Mouse (Mus musculus) myocyte (in vitro differentiated cells): ENCODE data around the gene Olfr67. TPM values are rescaled to one million over a fixed set of nuclear protein-coding genes. Genes with fewer than 3 reads are reported as not detected.
"Not testable (repeated sequence)": the region's sequence is repeated elsewhere in the genome, so short reads cannot be mapped to it uniquely, and the experiment has no call there.

ENCODE experiments used
- H3K27me3 ChIP-seq: one replicate; pipeline ENCODE4 v1.6.1; 2011; ENCODE audit not compliant: control insufficient read depth, insufficient read depth, insufficient read length
- H3K36me3 ChIP-seq: one replicate; pipeline ENCODE4 v1.6.1; 2011; ENCODE audit not compliant: control insufficient read depth, insufficient read depth
- H3K4me2 ChIP-seq: one replicate; pipeline ENCODE4 v1.6.1; 2011; ENCODE audit warnings: low read depth, control low read depth
- H3K4me3 ChIP-seq: one replicate; pipeline ENCODE4 v1.5.1; 2011; ENCODE audit warnings: mild to moderate bottlenecking, control low read depth, moderate library complexity
- H3K79me2 ChIP-seq: one replicate; pipeline ENCODE4 v1.6.1; 2011; ENCODE audit not compliant: control insufficient read depth, insufficient read depth
- H3ac ChIP-seq: one replicate; pipeline ENCODE4 v1.6.1; 2011; ENCODE audit not compliant: control insufficient read depth, insufficient read length
- CEBPB ChIP-seq: IDR thresholded peaks from 2 replicates; pipeline ENCODE4 v1.6.1; 2011; ENCODE audit warnings: mild to moderate bottlenecking, moderate library complexity; ENCODE audit not compliant: poor library complexity, insufficient read depth, severe bottlenecking
- E2F4 ChIP-seq: IDR thresholded peaks from one replicate; pipeline ENCODE4 v1.6.1; 2011; ENCODE audit warnings: mild to moderate bottlenecking, control low read depth, moderate library complexity; ENCODE audit not compliant: insufficient read depth
- MAX ChIP-seq: IDR thresholded peaks from one replicate; pipeline ENCODE4 v1.6.1; 2011; ENCODE audit warnings: low read depth, mild to moderate bottlenecking, control low read depth
- MYOD1 ChIP-seq, 3 experiments: IDR thresholded peaks; one replicate each; pipeline ENCODE4 v1.6.1; 2011; ENCODE audit warnings: control low read depth in 2 of 3, low read depth in 2 of 3, mild to moderate bottlenecking in 2 of 3, moderate library complexity in 1 of 3; ENCODE audit not compliant: insufficient read length in 2 of 3, control insufficient read depth in 1 of 3
- MYOG ChIP-seq, 3 experiments: IDR thresholded peaks; one replicate each; pipeline ENCODE4 v1.6.1; 2011; ENCODE audit warnings: control low read depth in 2 of 3, low read depth in 2 of 3, mild to moderate bottlenecking in 2 of 3; ENCODE audit not compliant: insufficient read length in 2 of 3, control insufficient read depth in 1 of 3, insufficient read depth in 1 of 3
- POLR2A ChIP-seq: IDR thresholded peaks from one replicate; pipeline ENCODE4 v1.6.1; 2011; ENCODE audit warnings: low read depth, mild to moderate bottlenecking, control low read depth, moderate library complexity; ENCODE audit not compliant: insufficient read length
- POLR2AphosphoS2 ChIP-seq: IDR thresholded peaks from one replicate; pipeline ENCODE4 v1.6.1; 2011; ENCODE audit warnings: low read depth, control low read depth; ENCODE audit not compliant: insufficient read length
- REST ChIP-seq: IDR thresholded peaks from one replicate; pipeline ENCODE4 v1.6.1; 2011; ENCODE audit warnings: mild to moderate bottlenecking, control low read depth, moderate library complexity; ENCODE audit not compliant: insufficient read depth, insufficient read length
- SRF ChIP-seq: IDR thresholded peaks from one replicate; pipeline ENCODE4 v1.6.1; 2011; ENCODE audit warnings: low read depth; ENCODE audit not compliant: control insufficient read depth, insufficient read length
- TCF12 ChIP-seq: IDR thresholded peaks from one replicate; pipeline ENCODE4 v1.6.1; 2011; ENCODE audit warnings: mild to moderate bottlenecking, control low read depth; ENCODE audit not compliant: poor library complexity, insufficient read depth, severe bottlenecking
- TCF3 ChIP-seq: IDR thresholded peaks from one replicate; pipeline ENCODE4 v1.6.1; 2011; ENCODE audit warnings: low read depth, control low read depth; ENCODE audit not compliant: insufficient read length
- USF1 ChIP-seq: IDR thresholded peaks from one replicate; pipeline ENCODE4 v1.6.1; 2011; ENCODE audit warnings: low read depth, mild to moderate bottlenecking, control low read depth, moderate library complexity
- polyA plus RNA-seq: library from polyadenylated mRNA; unstranded; fragments of >200 nt; fragmentation: generic; extraction: Trizol; gene quantifications from one replicate; pipeline ENCODE4 v1.2.1, GENCODE M21; 2012; ENCODE audit warnings: missing spikeins

Olfr67 gene
- not detected for polyA plus RNA-seq

DNA sequence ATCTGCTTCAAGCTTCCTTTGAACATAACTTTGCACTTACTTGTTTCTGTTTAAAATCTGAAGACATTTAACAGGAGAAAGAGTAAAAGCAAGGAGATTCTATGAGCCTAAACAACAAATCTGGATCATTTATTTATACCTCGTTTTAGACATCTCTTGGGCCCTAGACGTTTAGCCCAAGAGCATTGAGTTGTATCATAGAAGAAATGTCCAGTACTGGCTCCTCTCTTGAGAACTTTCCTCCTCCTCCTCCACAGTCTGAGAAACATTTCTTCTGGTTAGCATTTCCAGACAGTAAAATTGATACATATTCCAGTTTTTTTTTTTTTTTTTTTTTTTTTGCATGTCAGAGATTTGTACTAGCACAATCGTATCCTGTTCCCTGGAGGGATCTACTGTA lies at the start of gene Olfr67:
Olfr67 (minus strand) TSS at position 101 of the 400 bp plus-strand sequence.
- no peak within 1 kb of the TSS for H3K4me3 ChIP-seq
- H3K36me3 ChIP-seq = no peaks in the 10 kb centered on the region
- no peak within 1 kb of the TSS for H3K4me2 ChIP-seq
- H3K79me2 ChIP-seq = no peaks in the 10 kb centered on the region
- TF ChIP-seq MYOD1 (IDR thresholded peaks at IDR 0.05; ENCODE audit: control insufficient read depth in 1 of 3, insufficient read length in 2 of 3, low read depth in 2 of 3) (no peak), USF1 (no peak), TCF12 (no peak), MYOG (IDR thresholded peaks at IDR 0.05; ENCODE audit: control insufficient read depth in 1 of 3, insufficient read depth in 1 of 3, insufficient read length in 2 of 3, low read depth in 2 of 3) (no peak), POLR2A (no peak), REST (no peak), CEBPB (no peak), SRF (no peak), E2F4 (no peak), MAX (no peak), TCF3 (no peak), POLR2AphosphoS2 (no peak)
- H3ac ChIP-seq = no peak within 1 kb of the TSS
- no peaks in the 10 kb centered on the region for H3K27me3 ChIP-seq

DNA sequence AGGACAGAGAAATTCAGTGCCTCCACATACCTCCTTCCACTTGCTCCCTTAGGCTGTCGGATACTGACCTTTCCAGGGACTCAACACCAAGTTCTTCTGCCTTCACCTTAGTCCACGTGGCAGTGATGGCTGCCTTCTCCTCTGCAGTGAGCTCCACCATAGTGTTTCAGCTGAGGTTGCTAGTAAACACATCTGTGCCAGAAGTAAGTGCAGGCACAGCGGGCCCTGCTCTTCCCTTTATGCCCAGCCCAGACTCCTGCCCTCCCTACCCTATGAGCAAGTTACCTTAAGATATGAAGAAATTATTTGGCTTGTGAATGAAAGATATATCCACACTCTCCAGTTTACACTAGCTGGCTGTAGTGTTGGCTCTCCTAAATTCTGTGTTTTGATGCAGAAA lies 48.6 kb upstream of the Olfr67 start, which contains the start of gene Hbb-bh2:
Hbb-bh2 (minus strand) TSS at position 253 of the 400 bp plus-strand sequence.
- Histone ChIP-seq H3ac (no peak within 1 kb of the TSS), H3K27me3 (no peaks in the 10 kb centered on the region), H3K4me2 (no peak within 1 kb of the TSS), H3K79me2 (no peaks in the 10 kb centered on the region), H3K36me3 (no peaks in the 10 kb centered on the region), H3K4me3 (no peak within 1 kb of the TSS)
- TF ChIP-seq MYOD1 (IDR thresholded peaks at IDR 0.05; ENCODE audit: control insufficient read depth in 1 of 3, insufficient read length in 2 of 3, low read depth in 2 of 3) (no peak), TCF3 (no peak), SRF (no peak), E2F4 (no peak), CEBPB (no peak), POLR2A (no peak), MAX (no peak), POLR2AphosphoS2 (no peak), TCF12 (no peak), MYOG (IDR thresholded peaks at IDR 0.05; ENCODE audit: control insufficient read depth in 1 of 3, insufficient read depth in 1 of 3, insufficient read length in 2 of 3, low read depth in 2 of 3) (no peak), USF1 (no peak), REST (no peak)

DNA sequence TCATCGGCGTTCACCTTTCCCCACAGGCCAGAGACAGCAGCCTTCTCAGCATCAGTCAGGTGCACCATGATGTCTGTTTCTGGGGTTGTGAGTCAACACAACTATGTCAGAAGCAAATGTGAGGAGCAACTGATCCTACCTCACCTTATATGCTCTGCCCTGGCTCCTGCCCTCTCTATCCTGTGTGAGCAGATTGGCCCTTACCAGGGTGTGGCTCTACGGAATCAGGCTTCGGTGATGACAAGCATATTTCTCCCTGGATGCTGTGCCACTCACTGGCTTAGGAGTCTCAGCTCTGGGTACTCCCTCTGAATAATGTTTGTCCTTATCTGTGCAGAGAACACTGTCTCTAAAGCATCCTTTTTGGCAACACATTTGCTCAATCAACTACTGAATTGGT lies 36.2 kb upstream of the Olfr67 start, which contains the start of gene Hbb-bs:
Hbb-bs (minus strand) TSS at position 289 of the 400 bp plus-strand sequence.
- Histone ChIP-seq H3K36me3 (no peaks in the 10 kb centered on the region), H3K4me2 (no peak within 1 kb of the TSS), H3ac (no peak within 1 kb of the TSS), H3K27me3 (no peaks in the 10 kb centered on the region), H3K79me2 (no peaks in the 10 kb centered on the region), H3K4me3 (no peak within 1 kb of the TSS)
- TF ChIP-seq POLR2AphosphoS2 = no peak
- no peak for TF ChIP-seq POLR2A
- no peak for TF ChIP-seq USF1
- no peak for TF ChIP-seq REST
- TF ChIP-seq SRF = no peak
- no peak for TF ChIP-seq MYOG (IDR thresholded peaks at IDR 0.05; ENCODE audit: control insufficient read depth in 1 of 3, insufficient read depth in 1 of 3, insufficient read length in 2 of 3, low read depth in 2 of 3)
- no peak for TF ChIP-seq TCF3
- TF ChIP-seq TCF12 = no peak
- TF ChIP-seq MYOD1 (IDR thresholded peaks at IDR 0.05; ENCODE audit: control insufficient read depth in 1 of 3, insufficient read length in 2 of 3, low read depth in 2 of 3) = no peak
- no peak for TF ChIP-seq CEBPB
- no peak for TF ChIP-seq MAX
- no peak for TF ChIP-seq E2F4

DNA sequence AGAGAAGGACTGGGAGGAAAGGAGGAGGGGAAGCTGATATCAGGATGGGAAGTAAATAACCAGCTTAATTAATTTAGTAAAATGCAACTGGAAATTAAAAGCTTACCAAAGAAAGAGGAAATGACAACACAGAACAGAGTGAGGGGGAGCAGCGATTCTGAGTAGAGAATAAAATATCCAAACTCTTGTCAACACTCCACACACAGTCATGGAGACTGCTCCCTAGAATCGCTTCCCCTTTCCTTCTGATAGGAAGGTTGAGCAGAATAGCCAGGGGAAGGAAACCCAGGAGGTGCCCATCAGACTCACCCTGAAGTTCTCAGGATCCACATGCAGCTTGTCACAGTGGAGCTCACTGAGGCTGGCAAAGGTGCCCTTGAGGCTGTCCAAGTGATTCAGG lies 35.5 kb upstream of the Olfr67 start:
- not testable (repeated sequence) for H3K27me3 ChIP-seq, H3ac ChIP-seq

DNA sequence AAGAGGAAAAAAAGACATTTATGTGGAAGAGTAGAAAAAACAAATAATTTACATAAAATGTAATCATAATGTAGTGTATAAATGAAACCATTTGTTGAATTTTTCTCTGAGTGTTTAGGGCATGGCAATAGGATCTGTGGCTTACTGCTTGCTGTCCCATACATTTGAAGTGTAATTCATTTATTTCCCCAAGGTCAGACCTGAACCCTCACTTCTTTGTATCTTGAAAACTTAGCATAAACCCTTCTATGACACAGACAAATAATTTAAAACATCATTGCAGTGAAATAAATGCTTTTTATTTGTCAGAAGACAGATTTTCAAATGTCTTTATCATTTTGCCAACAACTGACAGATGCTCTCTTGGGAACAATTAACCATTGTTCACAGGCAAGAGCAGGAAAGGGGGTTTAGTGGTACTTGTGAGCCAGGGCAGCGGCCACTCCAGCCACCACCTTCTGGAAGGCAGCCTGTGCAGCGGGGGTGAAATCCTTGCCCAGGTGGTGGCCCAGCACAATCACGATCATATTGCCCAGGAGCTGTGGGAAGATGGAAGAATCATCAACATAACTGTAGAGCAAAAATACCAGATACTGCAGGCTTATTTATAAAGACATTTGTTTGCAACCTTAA lies 34.8 kb upstream of the Olfr67 start:
- H3K36me3 ChIP-seq = no peaks in the 10 kb centered on the region
- no peaks in the 10 kb centered on the region for H3K27me3 ChIP-seq
- H3K4me3 ChIP-seq = no peak overlapping the region
- no peaks in the 10 kb centered on the region for H3K79me2 ChIP-seq
- no peak overlapping the region for H3ac ChIP-seq
- TF ChIP-seq REST = no peak
- TF ChIP-seq USF1 = no peak
- TF ChIP-seq MYOG (IDR thresholded peaks at IDR 0.05; ENCODE audit: control insufficient read depth in 1 of 3, insufficient read depth in 1 of 3, insufficient read length in 2 of 3, low read depth in 2 of 3) = no peak
- TF ChIP-seq POLR2A = no peak
- TF ChIP-seq CEBPB = no peak
- no peak overlapping the region for H3K4me2 ChIP-seq

More for the DNA sequence above, 35.5 kb upstream of the Olfr67 start:
- H3K4me3 ChIP-seq, H3K4me2 ChIP-seq, H3K79me2 ChIP-seq, H3K36me3 ChIP-seq: not testable (repeated sequence)
